Mouse (Mus musculus) embryo, embryonic 11.5 days (tissue): Measurements from ENCODE around the gene Tktl2.
A peak's percentile ranks its signal among the peaks of the same experiment; 100 is the strongest.

Experiments
- DNase-seq: peaks from one replicate; pipeline ENCODE4 v3.0.0-alpha.2; 2012; ENCODE audit warnings: low read depth, low spot score

Tktl2 gene

DNA sequence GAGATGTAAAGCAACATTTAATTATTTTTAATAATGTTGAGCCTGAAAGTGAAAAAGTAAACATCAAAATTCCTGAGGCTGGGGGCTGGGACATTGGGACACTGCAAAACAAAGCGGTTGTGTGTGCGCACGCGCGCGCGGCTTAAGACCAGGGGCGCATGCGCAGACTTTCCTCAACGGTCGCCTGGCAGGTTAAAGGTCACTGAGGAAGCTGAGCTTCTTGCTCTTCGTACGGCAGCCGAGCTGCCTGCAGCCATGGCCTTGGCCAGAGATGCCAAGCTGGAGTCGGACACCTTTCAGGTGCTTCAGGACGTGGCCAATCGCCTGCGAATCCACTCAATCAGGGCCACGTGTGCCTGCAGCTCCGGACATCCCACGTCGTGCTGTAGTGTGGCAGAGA is at the start of gene Tktl2:
Tktl2 (plus strand) TSS at position 220 of the 400 bp plus-strand sequence.
- no peak for DNase-seq

DNA sequence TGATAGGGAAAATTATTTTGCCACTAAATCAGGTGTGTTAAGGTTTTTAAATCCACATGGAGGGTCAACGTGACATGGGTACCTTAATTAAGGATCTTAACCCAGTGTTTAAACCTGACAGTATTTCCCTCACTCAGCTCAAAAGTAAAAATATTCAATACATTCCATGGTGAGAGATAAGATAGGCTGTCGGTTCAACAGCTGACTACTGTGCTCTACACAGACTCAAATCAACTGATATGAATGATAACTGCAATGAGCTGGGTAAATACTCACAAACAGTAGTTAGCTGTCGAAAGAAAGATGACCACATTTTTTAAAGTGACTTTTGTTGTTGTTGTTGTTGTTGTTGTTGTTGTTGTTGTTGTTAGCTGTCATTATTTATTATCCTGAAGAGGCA is 41.7 kb upstream of the Tktl2 start:
- no peak for DNase-seq

- DNase-seq, result no peak
Observed at GRCm38 (mm10) chr8:66476880-66477279, 34.7 kb upstream of the Tktl2 start.

DNA sequence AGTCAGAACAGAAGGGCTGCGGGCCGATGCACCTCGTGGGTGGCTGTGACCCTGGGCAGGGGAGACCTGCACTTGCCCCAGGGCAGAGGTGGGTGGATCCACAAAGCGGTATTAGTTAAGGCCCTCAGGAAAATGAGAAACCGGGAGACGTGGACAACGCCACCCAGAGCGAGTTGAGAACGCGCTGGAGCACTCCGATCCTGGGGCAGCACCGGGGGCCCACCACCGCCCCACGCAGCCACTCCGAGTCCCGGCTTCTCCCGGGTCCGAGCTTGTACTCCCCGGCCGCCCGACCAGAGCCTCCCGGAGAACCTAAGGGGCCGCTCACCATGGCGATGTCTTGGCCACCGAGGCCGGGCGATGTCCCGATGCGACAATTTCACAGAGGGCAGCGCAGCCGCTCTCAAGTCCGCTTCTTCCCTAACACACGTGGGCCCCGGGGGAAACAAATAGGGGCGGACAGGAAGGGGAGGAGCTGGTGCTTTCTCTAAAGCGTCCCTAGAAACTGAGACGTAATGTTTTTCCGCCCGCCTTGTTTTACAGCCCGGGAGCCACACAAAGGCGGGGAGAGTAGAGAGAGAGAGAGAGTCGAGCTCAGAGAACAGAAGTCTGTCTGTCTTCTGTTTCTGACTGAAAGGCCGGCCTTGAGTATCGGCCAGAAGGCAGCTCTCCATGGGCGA is 25.3 kb upstream of the Tktl2 start, which contains the start of gene Tma16:
Tma16 (minus strand) TSS at position 447 of the 680 bp plus-strand sequence.
- DNase-seq, result peak; percentile 76

DNA sequence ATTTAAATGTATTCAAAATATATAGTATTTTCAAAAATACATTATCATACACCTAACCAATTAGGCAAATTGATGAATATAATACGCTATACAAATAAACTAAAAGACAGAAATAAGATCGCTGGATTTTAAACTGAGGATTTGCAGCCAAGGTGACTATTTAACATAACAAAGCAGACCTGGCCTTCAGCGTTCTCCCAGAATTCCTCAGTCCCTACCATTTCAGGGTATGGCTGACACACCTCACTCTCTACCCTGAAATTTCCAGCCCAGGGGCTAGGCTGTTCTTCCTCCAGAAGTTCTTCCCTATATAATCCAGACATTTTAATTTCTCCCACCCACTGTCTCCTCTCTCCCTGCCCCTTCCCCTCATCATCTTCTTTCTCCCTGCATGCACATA is 23.0 kb upstream of the Tktl2 start:
- no peak for DNase-seq

- DNase-seq, result no peak
Observed at GRCm38 (mm10) chr8:66490624-66491023, 20.9 kb upstream of the Tktl2 start.

- no peak for DNase-seq
Observed at GRCm38 (mm10) chr8:66494496-66494895, 17.1 kb upstream of the Tktl2 start.

GRCm38 (mm10) chr8:66495726-66496125 is 15.8 kb upstream of the Tktl2 start:
- DNase-seq, result peak; percentile 51

DNA sequence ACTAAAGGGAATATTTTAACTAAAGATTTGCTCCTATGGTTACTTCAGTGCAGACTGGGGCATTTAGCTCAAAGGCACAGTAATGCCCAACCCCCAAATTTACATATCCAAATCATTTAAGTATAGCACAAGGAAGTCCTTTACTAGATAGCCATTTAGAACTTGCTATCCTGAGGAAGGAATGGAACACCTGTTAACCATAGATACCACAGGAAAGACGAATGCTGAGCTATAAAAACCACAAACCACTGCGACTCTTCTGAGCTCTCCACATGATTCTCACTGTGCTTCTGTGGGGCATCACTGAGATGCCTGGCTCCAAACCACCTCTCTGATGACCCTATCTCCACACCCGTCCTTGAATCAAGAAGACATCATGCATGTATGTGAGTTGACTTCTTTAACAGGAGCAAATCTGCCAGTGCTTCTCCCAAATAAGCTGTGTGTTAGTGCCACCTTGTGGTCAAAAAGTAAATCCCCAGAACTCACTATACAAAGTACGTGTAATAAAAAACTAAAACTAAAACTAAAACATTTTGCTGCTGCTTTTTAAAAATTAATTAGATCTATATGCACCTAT is 14.5 kb upstream of the Tktl2 start:
- peak; percentile 31 for DNase-seq

DNA sequence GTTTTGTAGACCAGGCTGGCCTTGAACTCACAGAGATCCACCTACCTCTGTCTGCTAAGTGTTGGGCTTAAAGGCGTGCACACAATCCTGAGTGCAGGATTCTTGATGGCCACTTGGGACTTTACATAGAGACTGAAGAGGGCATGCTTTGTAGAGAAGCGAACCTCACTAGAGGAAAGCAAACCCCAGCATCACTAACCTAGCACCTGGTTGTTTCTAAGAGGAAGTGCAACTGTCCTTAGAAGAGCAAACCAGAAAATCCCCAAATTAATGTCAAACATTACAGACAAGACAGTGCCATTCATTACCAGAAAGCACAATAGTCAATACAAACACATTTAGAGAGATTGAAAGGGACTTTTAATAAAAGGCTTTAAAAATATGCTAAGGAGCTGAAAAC is 8.2 kb upstream of the Tktl2 start:
- DNase-seq, result no peak

DNA sequence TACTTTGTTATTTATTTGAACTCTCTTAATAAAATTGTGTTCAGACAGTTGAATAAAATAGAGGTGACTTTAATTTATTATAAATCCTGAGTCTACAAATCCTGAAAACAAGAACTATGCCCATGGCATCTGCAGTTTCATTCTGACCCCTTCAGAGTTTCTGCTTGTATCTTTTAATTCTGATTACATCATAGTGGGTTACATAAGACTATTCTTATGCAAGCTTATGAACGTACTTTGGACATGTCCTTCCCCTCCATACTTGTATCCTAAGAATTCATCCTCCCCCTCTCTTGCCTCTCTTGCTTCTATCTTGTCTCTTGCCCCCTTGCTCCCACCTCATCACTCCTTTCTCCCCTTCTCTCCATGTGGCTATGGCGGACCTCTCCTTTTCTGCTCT is 7.6 kb downstream of the Tktl2 start:
- no peak for DNase-seq

- DNase-seq, result no peak
Observed at GRCm38 (mm10) chr8:66520576-66520975, 9.0 kb downstream of the Tktl2 start.

DNA sequence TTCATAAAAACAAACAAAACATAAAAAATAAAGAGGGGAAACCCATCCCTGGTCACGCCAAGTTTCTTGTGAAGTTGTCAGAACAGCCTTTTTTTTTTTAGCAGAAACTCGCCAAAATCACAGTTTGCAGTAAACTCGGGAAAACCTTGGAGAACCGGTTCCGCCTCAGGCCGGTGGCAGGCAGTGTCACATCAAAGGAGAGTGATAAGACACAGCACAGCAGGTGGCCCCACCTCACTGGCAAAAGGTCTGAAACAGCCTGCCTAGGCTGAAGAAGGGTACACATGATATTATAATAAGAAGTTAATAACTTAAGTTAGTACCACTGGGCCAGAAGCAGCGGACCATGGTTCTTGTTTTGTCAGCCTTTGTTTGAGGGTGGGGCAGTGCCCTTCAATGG is 38.5 kb downstream of the Tktl2 start:
- no peak for DNase-seq
